Mouse (Mus musculus) inflammation-experienced regulatory T-cells, adult 16 weeks (primary cell): ENCODE data around the gene Lcp1. TPM values are rescaled to one million over a fixed set of nuclear protein-coding genes. Genes with fewer than 3 reads are reported as not detected.

ENCODE experiments used
- polyA plus RNA-seq: library from polyadenylated mRNA; unstranded; fragments of 100-300 nt; shearing (Covaris generic); gene quantifications from one replicate; pipeline ENCODE4 v1.2.1, GENCODE M21; 2017

Gene Lcp1
- polyA plus RNA-seq: 1,547 TPM

DNA sequence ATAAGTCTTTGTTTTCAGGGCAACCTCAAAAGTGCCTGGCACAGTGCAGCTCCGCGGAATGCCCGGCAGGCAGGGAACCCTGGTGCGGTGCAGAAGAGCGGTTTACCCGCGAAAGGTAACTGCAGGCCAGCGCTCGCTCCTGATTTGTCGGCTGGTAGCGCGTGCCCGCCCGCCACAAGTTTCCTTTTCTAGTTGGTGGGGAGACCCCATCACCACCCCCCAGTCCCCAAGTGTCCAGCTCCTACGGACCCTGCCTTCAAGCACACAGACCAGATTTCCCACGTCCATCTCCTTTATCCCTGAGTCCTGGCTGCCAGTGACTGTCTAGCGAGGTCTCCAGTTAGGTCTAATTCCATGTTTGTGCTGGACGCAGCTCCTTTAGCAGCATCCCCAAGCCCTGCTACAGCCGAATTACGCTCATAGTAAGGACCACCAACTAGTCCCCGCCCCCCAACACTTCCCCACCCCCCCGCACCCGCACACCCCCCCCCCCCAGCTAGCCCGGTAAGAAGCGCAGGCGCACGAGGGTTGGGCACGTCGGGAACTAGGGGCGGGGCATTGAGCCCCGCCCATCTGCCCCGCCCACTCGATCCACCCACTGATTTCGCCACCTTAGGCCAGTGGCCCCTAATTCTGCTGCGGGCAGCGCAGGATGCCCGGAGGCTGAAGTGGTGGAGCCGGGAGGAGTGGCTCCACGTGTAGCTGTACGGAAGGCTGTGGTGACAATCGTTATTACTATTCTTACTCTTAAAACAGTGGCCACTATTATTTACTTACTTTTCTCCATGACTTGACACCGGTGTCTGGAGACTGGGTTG lies at the start of gene Lcp1, which contains the start of gene Lrrc63:
TSS of gene Lcp1 (plus strand) at position 601 of the 818 bp plus-strand sequence.
TSS of gene Lrrc63 (minus strand) at position 381 of the 818 bp plus-strand sequence.

GRCm38 (mm10) chr14:75242087-75242486 lies 111.2 kb downstream of the Lcp1 start, which contains the start of gene Cpb2:
Gene Cpb2 (plus strand): TSS chr14:75242287.

Other genes starting within 250 kb of the Lcp1 start
- gene Lrch1, start 183.2 kb upstream of the Lcp1 start, polyA plus RNA-seq: 47.6 TPM
- 1.5 TPM for gene Rubcnl, start 115.1 kb upstream of the Lcp1 start, polyA plus RNA-seq
- gene Lrrc63, start 220 bp upstream of the Lcp1 start, polyA plus RNA-seq: not detected
- not detected for gene Cpb2, start 111.2 kb downstream of the Lcp1 start, polyA plus RNA-seq
- gene Zc3h13, start 153.3 kb downstream of the Lcp1 start, polyA plus RNA-seq: 51.6 TPM